Mouse (Mus musculus) spleen, adult 2 months (tissue): Measurements from ENCODE around the gene Krt79.

Experiments used
- CTCF ChIP-seq: fragments of 200-500 bp; IDR thresholded peaks from 2 replicates; pipeline ENCODE4 v1.5.1; 2011; ENCODE audit warnings: mild to moderate bottlenecking, inconsistent platforms; ENCODE audit not compliant: insufficient read depth, insufficient read length, insufficient replicate concordance; ENCODE audit errors: extremely low read depth
- POLR2A ChIP-seq: fragments of 200-500 bp; IDR thresholded peaks from 2 replicates; pipeline ENCODE4 v1.6.1; 2011; ENCODE audit warnings: low read depth, low read length, inconsistent platforms

GRCm38 (mm10) chr15:101945430-101945829, 5.3 kb upstream of the Krt79 start:
- no peak for TF ChIP-seq POLR2A
- no peak for TF ChIP-seq CTCF
